Mouse (Mus musculus) limb, embryonic 11.5 days (tissue): ENCODE measurements around the gene Gpr37l1. TPM values are rescaled to one million over a fixed set of nuclear protein-coding genes. Genes with fewer than 3 reads are reported as not detected.
A peak's percentile ranks its signal among the peaks of the same experiment; 100 is the strongest.

Source experiments
- ATAC-seq: fragments of 200-750 bp; cut with Nextera tagmentation; 2 replicates; pipeline ENCODE4 v1.8.0; 2017; ENCODE audit warnings: low read depth; ENCODE audit not compliant: insufficient number of reproducible peaks, low FRiP score, low TSS enrichment
- DNase-seq: peaks from one replicate; pipeline ENCODE4 v3.0.0-alpha.2; 2015; ENCODE audit warnings: low spot score
- H3K27ac ChIP-seq: fragments of 300-500 bp; sonication (generic); replicated peaks from 2 replicates; pipeline ENCODE4 v1.5.1; 2014; ENCODE audit warnings: low read depth, mild to moderate bottlenecking, low read length
- H3K27me3 ChIP-seq: fragments of 300-500 bp; sonication (generic); 2 replicates; pipeline ENCODE4 v1.6.1; 2014; ENCODE audit warnings: mild to moderate bottlenecking, low read length, mixed read lengths; ENCODE audit not compliant: control insufficient read depth, insufficient read depth
- H3K36me3 ChIP-seq: fragments of 300-500 bp; sonication (generic); 2 replicates; pipeline ENCODE4 v1.6.1; 2014; ENCODE audit warnings: mild to moderate bottlenecking, low read length, moderate library complexity, mixed read lengths; ENCODE audit not compliant: control insufficient read depth, insufficient read depth
- H3K4me1 ChIP-seq: fragments of 300-500 bp; sonication (generic); 2 replicates; pipeline ENCODE4 v1.6.1; 2014; ENCODE audit warnings: low read length, mixed read lengths; ENCODE audit not compliant: control insufficient read depth, insufficient read depth
- H3K4me2 ChIP-seq: fragments of 300-500 bp; sonication (generic); 2 replicates; pipeline ENCODE4 v1.6.1; 2014; ENCODE audit warnings: low read depth, mild to moderate bottlenecking, moderate library complexity; ENCODE audit not compliant: severe bottlenecking
- H3K4me3 ChIP-seq: fragments of 300-500 bp; sonication (generic); 2 replicates; pipeline ENCODE4 v1.5.1; 2014; ENCODE audit warnings: low read depth, low read length
- H3K9ac ChIP-seq: fragments of 300-500 bp; sonication (generic); 2 replicates; pipeline ENCODE4 v1.6.1; 2014; ENCODE audit warnings: mild to moderate bottlenecking, low read length
- H3K9me3 ChIP-seq: fragments of 300-500 bp; sonication (generic); 2 replicates; pipeline ENCODE4 v1.6.1; 2016; ENCODE audit warnings: low read length; ENCODE audit not compliant: control insufficient read depth
- WGBS: fragments of 180-500 bp; shearing (Covaris S2); extraction: QIAGEN DNeasy Blood & Tissue Kit; methylation state at CpG from one replicate; pipeline ENCODE4 v1.1.7; 2014; 5-methylcytosine and 5-hydroxymethylcytosine counted together
- polyA plus RNA-seq: library from polyadenylated mRNA; unstranded; fragments of >200 nt; fragmentation: Nextera tagmentation; extraction: Ambion mirVana; gene quantifications from 2 replicates; pipeline ENCODE4 v1.2.1, GENCODE M21; 2014

The Gpr37l1 gene
- polyA plus RNA-seq, 1 experiment from 2014 or later: 0.12 TPM

DNA sequence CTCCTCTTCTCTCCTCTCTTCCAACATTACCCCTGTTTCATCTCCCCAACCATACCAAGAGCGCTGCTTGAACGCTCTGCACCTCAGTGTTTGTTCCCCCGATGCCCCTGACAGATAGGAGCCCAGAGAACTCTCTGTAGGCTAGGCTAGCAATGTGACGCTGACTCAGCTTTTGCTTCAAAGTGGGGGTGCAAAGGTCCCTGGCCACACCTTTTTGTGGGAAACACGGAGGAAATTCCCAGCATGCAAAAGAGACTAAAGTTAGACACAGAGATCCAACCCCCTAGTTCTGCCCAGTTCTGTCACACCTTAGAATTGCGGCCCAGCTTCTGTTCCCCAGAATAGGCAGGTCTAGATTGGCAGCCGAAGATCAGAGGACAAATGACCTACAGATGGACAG is 11.4 kb upstream of the Gpr37l1 start:
- Histone ChIP-seq H3K4me3 (no peak overlapping the region), H3K27ac (no peak overlapping the region), H3K9ac (no peak overlapping the region), H3K4me2 (no peak overlapping the region), H3K9me3 (no peaks in the 10 kb centered on the region; the same call in 1 of the 2 replicates), H3K36me3 (no peaks in the 10 kb centered on the region), H3K4me1 (no peaks in the 10 kb centered on the region), H3K27me3 (no peaks in the 10 kb centered on the region)
- WGBS: 88% methylated on average over 7 of the region's 7 CpGs
- DNase-seq: no peak
- no peak for ATAC-seq

DNA sequence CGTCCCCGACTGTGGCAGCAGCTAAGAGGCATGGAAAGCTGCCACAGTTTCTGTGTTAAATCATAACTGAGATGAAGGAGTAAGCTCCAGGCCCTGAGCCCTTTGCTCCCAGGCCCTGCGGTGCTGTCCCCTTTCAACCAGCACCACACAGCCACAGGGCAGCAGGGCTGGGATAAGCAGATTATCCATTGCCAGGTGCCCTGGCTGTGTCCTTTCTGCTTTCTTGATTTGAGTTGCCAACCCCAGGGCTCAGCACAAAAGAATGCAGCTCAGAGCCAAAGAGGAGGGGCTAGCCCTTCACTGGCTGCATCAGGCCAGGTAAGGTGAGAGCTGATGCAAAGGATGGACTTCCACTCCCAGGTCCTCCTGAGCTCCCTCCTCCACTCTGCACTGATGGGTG is 10.2 kb upstream of the Gpr37l1 start:
- H3K27ac ChIP-seq: no peak overlapping the region
- H3K9me3 ChIP-seq: no peaks in the 10 kb centered on the region; the same call in 1 of the 2 replicates
- DNase-seq (no peak), ATAC-seq (no peak)
- H3K4me1 ChIP-seq: no peaks in the 10 kb centered on the region
- H3K36me3 ChIP-seq: no peaks in the 10 kb centered on the region
- no peaks in the 10 kb centered on the region for H3K27me3 ChIP-seq
- no peak overlapping the region for H3K9ac ChIP-seq
- no peak overlapping the region for H3K4me2 ChIP-seq
- no peak overlapping the region for H3K4me3 ChIP-seq
- WGBS: 89% methylated on average over 3 of the region's 3 CpGs

DNA sequence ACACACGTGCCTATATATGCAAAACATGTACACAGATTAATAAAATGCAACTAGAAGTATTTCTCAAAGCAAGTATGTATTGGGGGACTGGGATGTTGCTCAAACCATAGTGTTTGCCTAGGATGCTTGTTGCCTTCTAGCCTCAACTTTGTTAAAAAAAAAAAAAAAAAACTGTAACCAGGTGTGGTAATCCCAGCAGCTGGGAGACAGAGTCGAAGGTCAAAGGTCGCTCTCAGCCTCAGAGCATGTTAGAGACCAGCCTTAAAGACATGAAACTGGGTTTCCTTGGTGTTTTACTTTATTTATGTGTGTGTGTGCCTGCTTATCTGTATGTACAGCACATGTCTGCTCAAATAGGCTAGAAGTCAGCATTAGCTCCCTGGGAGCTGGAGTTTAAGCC is 7.7 kb upstream of the Gpr37l1 start:
- no peaks in the 10 kb centered on the region; the same call in 1 of the 2 replicates for H3K9me3 ChIP-seq
- whole genome bisulfite sequencing: 81% methylated on average over 3 of the region's 3 CpGs

DNA sequence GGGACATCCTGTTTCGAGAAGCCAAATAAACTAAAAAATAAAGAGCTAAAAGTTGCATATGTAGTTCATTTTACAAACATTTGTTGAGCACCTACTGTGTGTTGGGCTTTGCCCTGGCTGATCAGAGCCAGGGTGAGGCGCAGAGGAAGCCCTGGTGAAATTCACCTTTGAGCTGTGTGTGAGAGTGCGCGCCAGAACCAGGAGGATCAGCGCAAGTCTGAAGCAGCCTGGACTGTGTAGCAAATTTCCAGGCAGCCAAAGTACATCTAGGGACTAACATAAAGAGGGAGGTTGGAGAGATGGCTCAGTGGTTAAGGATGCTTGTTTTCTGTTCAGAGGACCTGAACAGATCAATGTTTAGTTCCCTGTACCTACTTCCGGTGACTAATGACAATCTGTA is 5.8 kb upstream of the Gpr37l1 start:
- no peak overlapping the region for H3K4me3 ChIP-seq
- no peaks in the 10 kb centered on the region; the same call in 1 of the 2 replicates for H3K4me1 ChIP-seq
- no peak for ATAC-seq
- H3K4me2 ChIP-seq: no peak overlapping the region
- H3K27me3 ChIP-seq: no peaks in the 10 kb centered on the region
- no peaks in the 10 kb centered on the region; the same call in 1 of the 2 replicates for H3K9me3 ChIP-seq
- WGBS: 91% methylated on average over 6 of the region's 6 CpGs
- no peak for DNase-seq
- H3K36me3 ChIP-seq: no peaks in the 10 kb centered on the region
- no peak overlapping the region for H3K27ac ChIP-seq
- H3K9ac ChIP-seq: no peak overlapping the region

More for the DNA sequence above, 7.7 kb upstream of the Gpr37l1 start:
- DNase-seq (no peak), ATAC-seq (no peak)
- H3K9ac ChIP-seq: no peak overlapping the region
- H3K27ac ChIP-seq: no peak overlapping the region
- H3K27me3 ChIP-seq: no peaks in the 10 kb centered on the region
- no peak overlapping the region for H3K4me3 ChIP-seq
- H3K36me3 ChIP-seq: no peaks in the 10 kb centered on the region
- no peaks in the 10 kb centered on the region; the same call in 1 of the 2 replicates for H3K4me1 ChIP-seq
- no peak overlapping the region for H3K4me2 ChIP-seq

DNA sequence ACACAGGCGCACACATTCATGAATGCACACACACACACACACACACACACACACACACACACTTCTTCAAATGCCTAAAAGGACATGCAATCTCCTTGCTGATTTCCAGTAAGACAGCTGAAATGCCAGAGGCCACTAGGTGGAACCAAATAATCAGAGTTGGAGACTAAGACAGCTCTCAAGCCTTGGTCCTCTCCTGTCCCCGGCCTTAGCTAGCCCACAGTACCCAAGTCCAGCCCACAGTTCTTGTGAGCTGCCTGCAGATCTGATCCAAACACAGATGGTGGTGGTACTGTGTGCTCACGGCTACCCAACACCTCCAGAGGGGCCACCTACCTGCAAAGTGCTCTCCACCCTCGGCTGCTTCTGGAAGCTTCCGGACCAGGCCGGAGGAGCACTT is 4.5 kb upstream of the Gpr37l1 start:
- WGBS: 50% methylated on average over 6 of the region's 6 CpGs
- Histone ChIP-seq H3K9me3 (no peaks in the 10 kb centered on the region), H3K36me3 (no peaks in the 10 kb centered on the region), H3K27ac (no peak overlapping the region), H3K4me3 (no peak overlapping the region), H3K4me2 (no peak overlapping the region), H3K9ac (no peak overlapping the region), H3K27me3 (no peaks in the 10 kb centered on the region), H3K4me1 (no peaks in the 10 kb centered on the region; the same call in 1 of the 2 replicates)
- ATAC-seq (0 out of 2 replicates have a peak, but pooled peaks have one; percentile 65), DNase-seq (peak; percentile 76)

DNA sequence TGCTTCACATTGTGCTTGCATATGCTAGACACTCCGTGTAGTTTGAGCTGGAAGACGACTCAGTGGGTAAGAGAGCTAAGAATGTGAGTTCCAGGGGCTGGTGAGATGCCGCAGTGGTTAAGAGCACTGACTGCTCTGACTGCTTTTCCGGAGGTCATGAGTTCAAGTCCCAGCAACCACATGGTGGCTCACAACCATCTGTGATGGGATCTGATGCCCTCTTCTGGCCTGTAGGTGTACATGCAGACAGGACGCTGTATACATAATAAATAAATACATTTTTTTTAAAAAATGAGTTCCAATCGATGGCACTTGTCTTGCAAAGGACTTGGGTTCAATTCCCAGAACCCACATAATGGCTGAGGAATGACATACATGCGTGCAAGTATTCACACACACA is 3.7 kb upstream of the Gpr37l1 start:
- ATAC-seq: no peak
- no peak overlapping the region for H3K9ac ChIP-seq
- 81% methylated on average over 7 of the region's 7 CpGs for WGBS

DNA sequence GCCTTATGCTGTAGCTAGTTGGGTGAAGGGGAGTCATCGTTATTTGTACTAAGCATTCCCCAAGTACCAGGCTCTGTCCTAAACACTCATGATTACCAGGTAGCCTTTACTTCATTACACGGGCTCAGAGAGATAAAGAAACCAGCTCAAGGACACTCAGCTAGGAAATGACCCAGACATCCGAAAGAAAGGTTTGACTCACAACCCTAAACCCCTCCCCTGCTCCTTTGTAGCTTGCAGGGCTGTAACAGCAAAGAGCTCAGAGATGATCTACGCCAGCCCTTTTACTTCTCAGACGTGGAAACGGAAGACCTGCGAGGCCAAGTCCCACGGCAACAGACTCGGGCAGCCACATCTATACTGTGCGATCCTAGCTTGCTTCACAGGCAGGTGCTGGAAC is 2.8 kb upstream of the Gpr37l1 start:
- ATAC-seq (no peak), DNase-seq (no peak)
- WGBS: 65% methylated on average over 10 of the region's 10 CpGs
- no peaks in the 10 kb centered on the region for H3K36me3 ChIP-seq
- H3K4me1 ChIP-seq: no peaks in the 10 kb centered on the region; the same call in 1 of the 2 replicates
- no peak overlapping the region for H3K27ac ChIP-seq
- H3K9ac ChIP-seq: no peak overlapping the region
- no peaks in the 10 kb centered on the region for H3K9me3 ChIP-seq
- H3K4me3 ChIP-seq: no peak overlapping the region
- H3K27me3 ChIP-seq: no peaks in the 10 kb centered on the region
- no peak overlapping the region for H3K4me2 ChIP-seq

More for the DNA sequence above, 3.7 kb upstream of the Gpr37l1 start:
- Histone ChIP-seq H3K4me1 (no peaks in the 10 kb centered on the region; the same call in 1 of the 2 replicates), H3K36me3 (no peaks in the 10 kb centered on the region), H3K27ac (no peak overlapping the region), H3K27me3 (no peaks in the 10 kb centered on the region), H3K4me2 (no peak overlapping the region), H3K9me3 (no peaks in the 10 kb centered on the region), H3K4me3 (no peak overlapping the region)
- DNase-seq: no peak

DNA sequence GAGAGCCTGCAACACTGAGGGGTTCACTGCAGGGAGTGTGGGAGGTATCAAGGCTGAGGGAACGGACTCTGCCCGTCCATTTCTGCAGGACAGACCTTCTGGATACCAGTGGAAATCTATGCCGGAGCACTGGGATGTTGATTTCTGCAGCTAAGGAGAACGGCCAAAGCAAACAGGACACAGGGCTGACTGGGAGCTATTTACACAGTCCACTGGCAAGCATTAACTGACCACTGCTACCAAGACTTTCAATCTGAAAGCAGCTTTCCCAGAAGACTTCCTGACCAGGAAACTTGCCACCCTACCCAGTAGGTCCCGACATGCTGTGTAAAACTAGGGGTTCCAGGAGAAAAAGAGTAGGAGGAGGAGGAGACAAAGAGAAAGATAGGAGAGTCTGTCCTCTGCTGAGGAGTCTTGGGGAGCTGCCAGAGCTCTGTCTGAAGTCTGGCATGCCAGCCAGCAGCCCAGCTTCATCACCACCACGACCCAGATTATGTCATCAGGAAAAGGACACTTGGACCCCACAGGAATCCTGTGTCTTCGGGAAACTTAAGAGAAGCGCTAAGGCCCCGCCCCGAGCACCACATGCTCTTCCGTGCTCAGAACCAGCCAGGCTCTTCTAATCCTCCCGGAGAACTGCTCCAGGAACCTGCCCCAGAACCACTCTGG is 2.2 kb upstream of the Gpr37l1 start:
- no peak overlapping the region for H3K9ac ChIP-seq
- ATAC-seq (no peak), DNase-seq (no peak)
- H3K4me1 ChIP-seq: no peaks in the 10 kb centered on the region; the same call in 1 of the 2 replicates
- no peaks in the 10 kb centered on the region for H3K9me3 ChIP-seq
- no peak overlapping the region for H3K4me2 ChIP-seq
- no peak overlapping the region for H3K27ac ChIP-seq
- 61% methylated on average over 12 of the region's 12 CpGs for WGBS
- H3K36me3 ChIP-seq: no peaks in the 10 kb centered on the region
- no peak overlapping the region for H3K4me3 ChIP-seq
- H3K27me3 ChIP-seq: no peaks in the 10 kb centered on the region
